Mouse (Mus musculus) cerebral cortex, adult 2 months (tissue): Measurements from ENCODE around the gene Pgpep1l.

Experiments
- WGBS: fragments of 180-500 bp; shearing (Covaris S2); methylation state at CpG from one replicate; pipeline ENCODE4 v1.1.7; 2018; 5-methylcytosine and 5-hydroxymethylcytosine counted together

Pgpep1l gene

DNA sequence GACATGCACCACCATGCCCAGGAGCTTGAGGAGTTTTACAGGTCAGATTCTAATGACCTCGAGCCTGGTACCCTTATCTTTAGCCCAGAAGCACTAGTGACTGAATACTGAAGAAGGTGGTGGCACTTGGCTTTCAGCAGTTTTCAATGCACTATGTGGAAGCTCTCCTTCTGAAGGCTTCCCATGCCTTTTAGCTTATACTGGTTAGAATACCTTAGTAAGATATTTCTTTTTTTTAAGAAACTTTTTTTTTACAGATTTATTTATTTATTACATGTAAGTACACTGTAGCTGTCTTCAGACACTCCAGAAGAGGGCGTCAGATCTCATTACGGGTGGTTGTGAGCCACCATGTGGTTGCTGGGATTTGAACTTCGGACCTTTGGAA lies 19.1 kb upstream of the Pgpep1l start:
- WGBS = 89% methylated on average over 4 of the region's 4 CpGs

DNA sequence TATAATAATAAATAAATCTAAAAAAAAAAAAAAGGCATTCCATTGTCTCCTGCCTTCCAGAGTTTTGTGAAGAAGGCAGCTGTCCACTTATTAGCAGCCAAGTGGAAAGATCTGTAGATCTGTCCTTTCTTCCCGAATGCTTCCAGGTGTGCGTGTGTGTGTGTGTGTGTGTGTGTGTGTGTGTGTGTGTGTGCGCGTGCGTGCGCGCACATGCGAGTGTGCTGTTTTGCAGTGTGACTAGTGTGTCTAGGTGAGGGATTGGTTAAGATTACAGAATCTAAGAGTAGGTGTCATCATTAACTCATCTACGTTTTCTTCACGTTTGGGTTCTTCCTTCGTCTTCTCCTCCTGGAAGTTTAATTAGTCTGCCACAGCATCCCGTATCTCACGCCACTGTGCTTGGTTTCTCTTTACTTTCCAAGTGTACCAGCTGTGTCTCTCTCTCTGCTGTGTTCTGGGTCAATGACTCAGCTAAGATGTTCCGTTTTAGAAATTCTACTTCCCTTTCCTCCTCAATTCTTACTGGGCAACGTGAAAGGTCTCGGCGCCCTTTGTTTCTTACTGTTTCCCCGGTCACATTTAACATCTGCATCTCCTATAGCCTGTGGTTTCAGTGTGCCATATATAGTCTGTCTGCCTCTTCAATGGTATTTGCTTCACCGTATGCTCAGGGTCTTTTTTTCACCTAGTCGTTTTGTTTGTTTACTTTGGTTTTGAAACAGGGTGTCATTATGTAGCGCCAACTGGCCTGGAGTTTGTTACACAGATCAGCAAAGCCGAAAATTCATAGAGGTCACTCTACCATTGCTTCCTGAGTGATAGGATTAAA lies 18.5 kb upstream of the Pgpep1l start:
- 76% methylated on average over 22 of the region's 22 CpGs for WGBS

DNA sequence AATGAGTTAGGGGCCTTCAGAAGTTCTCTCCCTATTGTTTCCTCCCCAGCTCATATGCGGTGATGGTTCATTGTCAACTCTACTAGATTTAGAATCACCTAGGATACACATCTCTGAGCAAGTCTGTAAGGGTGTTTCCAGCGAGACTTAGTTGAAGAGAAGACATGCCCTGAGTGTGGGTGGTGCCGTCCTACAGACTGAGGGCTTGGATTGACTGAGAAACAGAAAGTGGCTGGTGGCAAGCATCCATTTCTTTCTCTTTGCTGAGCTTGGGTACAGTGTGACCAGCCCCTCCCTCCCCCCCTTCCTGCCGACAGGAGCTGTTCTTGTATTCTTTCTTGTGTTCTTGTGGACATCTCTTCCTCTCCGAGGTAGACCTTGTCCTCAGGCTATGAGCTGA lies 17.3 kb upstream of the Pgpep1l start:
- WGBS = 50% methylated on average over 5 of the region's 5 CpGs

DNA sequence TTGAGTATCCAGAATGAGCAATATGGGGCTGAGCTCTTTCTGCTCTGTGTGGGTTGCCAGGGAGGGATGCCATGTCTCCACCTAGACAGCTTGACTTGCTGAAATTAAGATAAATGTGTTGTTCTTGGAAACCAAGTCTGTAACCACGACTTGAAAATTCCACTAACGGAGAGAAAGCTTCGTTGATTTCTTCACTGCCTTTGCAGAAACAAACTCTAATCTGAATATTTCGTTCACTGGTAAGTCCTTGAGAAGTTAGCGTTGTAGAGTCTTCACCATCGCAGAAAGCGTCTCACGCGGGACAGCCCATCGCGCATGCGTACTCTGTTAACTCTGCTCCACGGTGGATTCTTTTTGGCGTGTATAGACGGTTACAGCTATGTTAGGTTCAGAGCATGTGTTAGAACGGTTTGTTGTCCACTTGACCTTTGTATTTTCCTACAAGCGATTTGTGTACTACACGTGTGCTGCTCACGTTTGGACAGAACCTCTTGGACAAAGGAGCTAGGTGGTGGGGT lies 16.4 kb upstream of the Pgpep1l start:
- 74% methylated on average over 19 of the region's 19 CpGs for WGBS

DNA sequence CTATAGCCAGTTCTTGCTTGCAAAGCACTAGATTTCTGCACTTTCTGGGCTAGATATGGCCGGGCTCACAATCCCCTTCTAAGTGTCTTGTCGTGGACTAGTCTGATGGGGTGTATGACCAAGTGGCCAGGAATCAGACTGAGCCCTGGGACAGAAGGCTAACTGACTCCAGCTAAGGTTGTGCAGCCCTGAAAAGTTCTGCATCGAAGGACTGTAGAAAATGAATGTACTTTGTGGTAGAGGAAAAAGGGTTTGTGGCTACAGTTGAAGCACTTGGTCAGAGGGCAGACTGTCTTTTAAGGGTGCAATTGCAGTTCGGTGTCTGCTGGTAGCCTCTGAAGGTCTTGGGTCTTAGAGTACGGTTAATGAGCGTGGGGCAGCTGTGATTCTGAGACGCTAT lies 15.4 kb upstream of the Pgpep1l start:
- 94% methylated on average over 7 of the region's 7 CpGs for WGBS

DNA sequence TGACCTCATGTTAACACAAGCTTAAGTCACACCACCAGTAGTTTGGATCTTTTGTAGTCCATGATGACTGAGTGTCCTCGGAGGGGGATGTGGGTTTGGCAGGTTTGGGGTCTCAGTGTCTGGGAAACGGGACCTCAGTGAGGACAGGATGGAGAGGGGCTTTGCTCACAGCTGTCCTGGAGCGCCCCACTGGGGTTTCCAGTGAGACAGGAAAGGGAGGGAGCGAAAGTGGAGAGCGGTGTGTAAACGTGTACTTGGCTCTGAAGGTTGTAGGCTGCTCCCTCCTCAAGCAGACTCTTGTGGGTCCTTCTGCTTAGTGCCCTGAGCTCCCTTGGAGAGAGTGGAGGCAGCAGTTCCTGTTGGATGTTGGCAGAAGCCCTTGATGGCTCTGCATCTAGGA lies 14.9 kb upstream of the Pgpep1l start:
- WGBS = 86% methylated on average over 6 of the region's 6 CpGs

DNA sequence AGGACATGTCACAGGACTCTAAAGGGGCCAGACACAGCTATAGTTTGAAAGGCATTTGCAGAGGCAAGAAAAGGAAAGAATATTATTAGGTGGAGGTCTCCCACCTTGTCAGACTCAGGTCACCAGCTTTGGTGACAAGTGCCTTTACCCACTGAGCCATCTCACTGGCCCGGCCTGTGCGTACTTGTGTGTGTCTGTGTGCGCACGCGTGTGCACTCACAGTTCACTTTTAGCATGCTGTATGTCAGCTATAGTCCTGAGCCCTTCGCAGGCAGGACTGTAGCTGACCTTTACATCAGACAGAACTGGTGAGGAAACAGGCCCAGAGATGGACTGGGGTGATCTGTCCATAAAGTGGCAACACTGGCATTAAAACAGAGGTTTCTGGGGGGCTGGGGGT lies 14.4 kb upstream of the Pgpep1l start:
- 99% methylated on average over 6 of the region's 6 CpGs for WGBS

DNA sequence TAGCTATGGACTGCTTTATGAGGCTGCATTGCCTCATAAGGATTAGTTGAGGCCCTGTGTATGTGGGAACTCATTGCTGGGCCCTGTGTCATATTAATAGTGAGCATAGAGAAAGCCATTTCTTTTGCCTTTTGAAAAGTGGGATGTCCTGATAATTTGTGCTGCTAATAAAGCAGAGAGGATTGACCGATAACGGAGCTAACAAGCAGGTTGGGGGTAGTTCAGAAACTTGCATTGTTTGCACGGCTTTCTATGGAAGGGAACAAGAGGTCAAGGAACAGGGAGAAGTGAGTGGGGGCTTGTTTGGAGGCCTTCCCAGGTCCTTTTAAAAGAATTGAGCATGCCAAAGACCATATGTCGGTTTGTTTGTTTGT lies 13.9 kb upstream of the Pgpep1l start:
- 68% methylated on average over 4 of the region's 4 CpGs for WGBS

DNA sequence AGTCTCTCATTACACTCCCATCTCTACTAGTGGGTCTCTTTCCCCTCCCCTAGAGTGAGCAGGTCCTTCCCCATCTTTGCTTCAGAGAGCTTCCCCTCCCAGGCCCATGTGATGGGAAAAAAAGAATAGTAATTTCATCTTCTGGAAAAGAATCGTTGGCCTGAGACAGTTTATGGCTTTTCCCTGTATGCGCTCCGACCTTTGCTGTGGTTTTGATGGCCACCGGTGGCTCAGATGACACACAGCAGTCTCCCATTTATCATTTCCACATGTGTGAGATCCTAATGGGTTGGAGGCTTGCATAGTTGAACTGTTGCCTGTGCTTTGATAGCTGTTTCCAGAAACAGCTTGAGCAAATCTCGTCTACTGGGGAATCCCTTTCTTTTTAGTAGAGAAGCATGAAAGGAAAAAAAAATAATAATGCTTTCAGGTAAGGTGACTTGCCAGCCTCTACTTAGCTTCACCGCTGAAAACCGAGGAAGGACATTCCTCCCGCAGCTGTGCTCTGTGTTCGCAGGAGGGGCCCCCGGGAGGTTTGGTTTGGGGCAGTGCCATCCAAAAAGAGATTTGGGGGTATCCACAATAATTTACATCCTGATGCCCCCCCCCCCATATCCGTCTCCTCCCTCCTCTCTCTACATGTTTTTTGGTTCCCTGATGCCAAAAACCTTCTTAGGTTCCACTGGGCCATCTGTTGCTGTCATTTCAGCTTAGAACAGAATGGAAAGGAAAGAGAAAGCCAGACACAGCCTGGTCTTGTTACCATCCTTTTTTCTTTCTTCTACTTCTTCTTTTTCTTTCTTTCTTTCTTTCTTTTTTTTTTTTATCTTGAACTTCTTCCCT lies 13.2 kb upstream of the Pgpep1l start:
- WGBS = 69% methylated on average over 11 of the region's 11 CpGs

DNA sequence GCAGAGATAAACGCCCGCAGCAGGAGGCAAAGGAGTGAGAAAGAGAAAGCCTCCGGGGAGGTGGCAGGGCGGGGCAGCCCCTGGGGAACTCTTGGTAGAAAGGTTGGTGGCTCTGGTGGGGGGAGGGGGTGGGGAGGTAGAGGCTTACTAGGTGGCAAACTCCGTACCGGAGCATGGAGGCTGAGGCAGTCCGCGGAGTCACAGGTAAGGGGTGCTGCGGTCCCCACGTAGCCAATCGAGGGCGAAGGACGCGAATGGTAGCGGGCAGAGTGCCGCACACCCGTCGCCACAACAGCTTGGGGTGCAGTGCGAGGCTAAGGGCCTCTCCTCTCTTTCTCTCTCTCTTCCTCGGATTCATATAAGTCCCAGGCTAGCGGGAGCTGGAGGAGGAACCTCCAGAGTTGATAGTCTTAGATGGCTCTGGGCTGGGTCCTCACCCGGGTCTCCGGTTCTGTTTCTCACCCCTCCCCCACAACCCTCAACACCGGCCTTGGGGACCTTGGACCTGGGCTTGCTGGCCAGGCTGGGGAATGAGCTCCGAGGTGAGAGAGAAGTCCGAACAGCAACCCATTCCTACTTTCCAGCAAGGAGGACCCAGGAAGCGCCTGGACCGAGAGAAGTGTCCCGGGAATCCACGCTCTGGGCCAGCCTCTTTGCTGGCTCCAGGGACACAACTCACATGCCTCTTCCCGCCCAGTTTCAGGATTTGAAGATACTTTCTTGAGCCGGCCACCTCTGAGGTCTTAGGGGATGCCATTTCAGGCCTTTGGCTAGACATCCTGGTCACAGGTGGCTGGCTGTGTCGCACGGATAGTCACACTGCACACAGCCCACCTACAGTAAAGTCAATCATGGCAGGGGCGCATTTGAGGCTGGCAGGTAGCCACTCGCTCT lies 12.1 kb upstream of the Pgpep1l start:
- 18% methylated on average over 36 of the region's 36 CpGs for WGBS

DNA sequence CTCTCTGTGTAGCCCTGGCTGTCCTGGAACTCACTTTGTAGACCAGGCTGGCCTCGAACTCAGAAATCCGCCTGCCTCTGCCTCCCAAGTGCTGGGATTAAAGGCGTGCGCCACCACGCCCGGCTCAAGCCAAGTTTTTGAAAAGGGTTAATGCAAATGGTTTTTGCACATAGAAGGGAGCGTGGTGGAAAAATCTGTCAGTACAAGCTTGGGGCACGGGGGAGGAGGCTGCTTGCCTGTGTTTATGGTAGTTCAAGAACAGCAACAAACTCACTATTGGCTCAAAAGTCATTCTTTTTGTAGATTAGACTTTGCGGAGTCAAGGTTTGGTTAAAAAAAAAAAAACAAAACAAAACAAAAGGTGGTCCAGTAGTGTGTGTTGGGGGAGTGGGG lies 11.4 kb upstream of the Pgpep1l start:
- 57% methylated on average over 9 of the region's 9 CpGs for WGBS

DNA sequence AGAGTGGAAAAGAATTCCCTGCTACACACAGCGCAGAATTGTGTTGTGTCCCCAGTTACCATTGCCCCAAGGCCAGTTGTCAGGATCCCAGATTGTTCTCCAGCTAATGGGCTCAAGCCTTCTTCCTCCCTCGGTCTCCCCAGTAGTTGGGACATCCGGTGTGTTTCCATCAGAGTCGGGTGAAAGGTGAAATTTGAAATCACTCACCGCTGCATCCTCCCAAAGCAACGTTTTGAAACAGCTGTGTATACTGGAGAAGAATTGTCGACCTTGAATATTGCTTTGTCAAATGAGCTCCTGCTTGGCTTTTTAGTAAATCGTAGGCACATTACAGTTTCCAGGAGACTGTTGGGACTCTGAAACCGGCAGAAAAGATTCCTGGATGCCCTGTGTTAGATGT lies 10.9 kb upstream of the Pgpep1l start:
- 74% methylated on average over 9 of the region's 9 CpGs for WGBS

DNA sequence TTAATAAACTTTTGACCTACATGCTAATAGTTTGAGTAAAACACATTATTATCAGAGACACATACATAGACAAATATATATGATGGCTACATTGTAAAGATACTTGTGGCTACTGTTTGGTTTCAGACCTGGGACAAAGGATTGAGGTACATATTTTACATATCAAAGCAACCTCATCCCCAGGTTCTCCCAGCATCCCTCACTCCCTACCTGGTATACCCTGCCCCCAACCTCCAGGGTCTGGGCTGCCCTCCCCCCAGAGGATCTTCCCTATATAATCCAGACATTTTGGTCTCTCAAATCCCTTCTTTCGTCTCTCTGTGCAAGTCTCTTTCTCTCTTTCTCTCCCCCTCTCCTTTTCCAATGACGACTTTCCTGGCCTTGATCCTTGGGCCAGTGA lies 10.2 kb upstream of the Pgpep1l start:
- WGBS = 90% methylated on average over 2 of the region's 2 CpGs

DNA sequence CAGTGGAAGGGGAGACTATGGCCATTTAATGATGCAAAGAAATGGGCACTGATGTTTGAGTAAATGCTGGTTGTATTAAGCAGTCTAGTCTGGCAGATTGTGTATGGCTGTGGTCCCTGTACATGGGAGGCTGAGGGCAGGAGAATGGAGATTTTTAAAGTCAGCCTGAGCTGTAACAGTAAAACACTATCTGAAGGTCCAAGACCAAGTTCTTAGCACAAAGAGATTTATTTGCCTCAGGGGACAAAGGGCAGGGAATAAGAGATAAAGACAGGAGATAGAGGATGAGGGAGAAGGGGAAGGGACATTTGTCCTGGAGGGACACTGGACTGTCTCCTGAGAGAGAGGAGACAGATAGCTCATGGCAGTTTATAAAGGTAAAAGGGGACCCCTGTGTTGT lies 9.5 kb upstream of the Pgpep1l start, which contains the start of gene Fam169b:
Gene Fam169b (plus strand): TSS at position 325 of the 400 bp plus-strand sequence.

DNA sequence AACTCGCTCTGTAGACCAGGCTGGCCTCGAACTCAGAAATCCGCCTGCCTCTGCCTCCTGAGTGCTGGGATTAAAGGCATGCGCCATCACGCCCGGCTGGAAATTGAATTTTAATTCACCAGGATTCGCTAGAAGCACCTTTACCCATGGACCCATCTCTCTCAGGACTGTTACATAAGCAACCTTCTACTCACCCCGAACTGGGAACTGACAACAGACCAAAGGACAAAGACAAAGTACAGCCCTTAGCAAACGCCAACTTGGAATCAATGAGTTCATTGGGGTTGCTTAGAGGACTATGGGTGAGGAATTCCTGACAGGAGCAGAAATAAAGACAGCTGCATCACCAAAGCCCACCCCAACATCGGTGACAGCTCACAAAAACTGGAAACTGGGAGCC lies 8.6 kb upstream of the Pgpep1l start:
- 92% methylated on average over 10 of the region's 10 CpGs for WGBS

DNA sequence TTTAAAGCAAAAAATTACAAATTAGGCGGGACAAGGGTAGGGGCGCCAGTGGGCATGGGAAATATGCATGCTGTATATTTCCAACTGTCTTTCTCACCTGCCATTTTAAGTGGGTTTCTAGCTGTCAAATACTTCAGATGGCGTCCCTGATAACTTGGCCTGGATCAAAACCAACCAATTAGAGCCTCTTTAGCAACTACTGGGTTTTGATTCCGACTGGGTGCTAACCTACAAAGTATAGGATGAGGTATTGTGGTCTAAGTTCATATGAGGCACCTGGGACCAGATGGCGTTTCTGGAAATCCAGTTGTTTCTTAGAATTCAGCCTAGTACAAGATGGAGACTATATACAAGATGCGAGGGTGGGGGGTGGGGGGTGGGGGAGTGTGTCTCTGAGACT lies 7.8 kb upstream of the Pgpep1l start:
- WGBS = 96% methylated on average over 6 of the region's 6 CpGs

DNA sequence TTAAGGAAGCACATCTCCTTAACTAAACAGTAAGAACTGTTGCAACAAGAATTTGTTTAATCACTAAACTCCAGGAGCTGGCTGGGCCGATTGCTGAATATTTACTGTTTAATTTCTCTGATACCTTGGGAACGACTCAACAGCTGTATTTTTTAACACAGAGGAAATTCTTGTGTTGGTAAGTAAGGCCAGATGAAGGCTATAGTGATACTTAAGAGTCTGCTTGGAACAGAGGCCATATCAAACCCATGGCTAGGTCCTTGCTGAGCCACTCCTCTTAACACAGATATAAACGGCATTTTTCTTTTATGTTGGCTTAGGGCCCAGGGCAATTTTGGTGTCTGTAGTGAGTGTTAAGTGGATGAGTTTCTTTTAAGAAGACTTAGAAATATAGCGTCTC lies 6.5 kb upstream of the Pgpep1l start:
- WGBS = 72% methylated on average over 4 of the region's 4 CpGs

DNA sequence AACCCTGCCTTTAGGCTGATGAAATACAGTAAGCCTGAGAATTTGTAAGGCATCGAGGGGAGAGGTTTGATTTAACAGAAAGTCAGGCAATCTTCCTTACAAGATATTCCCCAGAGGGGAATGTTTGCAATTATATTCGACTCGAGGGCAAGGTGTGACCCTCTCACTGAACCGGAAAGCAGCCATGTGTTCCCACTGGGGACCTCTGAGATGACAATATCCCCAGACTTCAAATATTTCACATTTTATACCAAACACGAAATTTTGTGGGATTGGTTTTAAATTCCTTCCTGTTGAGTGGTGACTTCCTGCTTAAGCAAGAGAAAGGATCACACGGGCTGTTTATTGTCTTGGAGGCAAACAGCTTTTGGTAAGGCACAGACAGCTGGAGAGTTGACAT lies 2.7 kb upstream of the Pgpep1l start:
- WGBS = 57% methylated on average over 6 of the region's 6 CpGs

DNA sequence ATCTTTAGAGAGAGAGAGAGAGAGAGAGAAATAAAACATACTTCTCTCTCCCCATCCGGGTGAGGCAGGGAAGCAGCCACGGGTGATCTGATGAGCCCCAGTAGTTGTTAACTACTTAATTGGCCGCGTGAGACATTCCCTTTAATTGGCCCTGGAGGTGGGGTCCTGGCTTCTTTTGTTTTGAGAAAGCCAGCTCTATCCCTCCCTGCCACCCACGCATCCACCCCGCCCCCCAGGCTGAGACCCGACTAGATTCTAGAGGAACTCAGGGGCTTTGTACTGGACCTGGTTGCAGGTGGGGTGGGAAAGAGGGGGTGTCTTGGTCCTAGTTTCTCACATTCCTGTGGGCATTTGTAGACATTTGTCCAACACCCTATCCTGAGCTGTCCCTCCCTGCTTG lies 1.4 kb upstream of the Pgpep1l start:
- WGBS = 51% methylated on average over 7 of the region's 7 CpGs

DNA sequence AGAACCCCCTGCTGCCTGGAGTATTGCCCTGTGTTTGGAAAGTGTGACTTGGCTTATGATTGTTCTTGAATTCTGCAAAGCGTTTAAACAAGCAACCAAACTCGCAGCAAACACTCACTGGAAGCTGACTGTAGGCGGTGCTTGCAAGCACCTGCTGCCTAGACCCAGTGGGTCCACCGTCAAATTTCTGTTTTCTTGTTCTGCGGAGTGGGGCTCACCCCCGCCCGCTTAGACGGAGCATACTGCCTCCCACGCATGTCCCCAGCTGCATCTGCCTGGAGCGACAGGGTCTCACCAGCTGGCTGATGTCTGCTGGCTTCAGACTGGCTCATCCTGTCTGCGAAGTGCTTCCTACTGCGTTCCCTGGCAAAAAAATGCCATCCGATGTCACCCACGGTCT lies 498 bp upstream of the Pgpep1l start:
- 4% methylated on average over 14 of the region's 14 CpGs for WGBS

DNA sequence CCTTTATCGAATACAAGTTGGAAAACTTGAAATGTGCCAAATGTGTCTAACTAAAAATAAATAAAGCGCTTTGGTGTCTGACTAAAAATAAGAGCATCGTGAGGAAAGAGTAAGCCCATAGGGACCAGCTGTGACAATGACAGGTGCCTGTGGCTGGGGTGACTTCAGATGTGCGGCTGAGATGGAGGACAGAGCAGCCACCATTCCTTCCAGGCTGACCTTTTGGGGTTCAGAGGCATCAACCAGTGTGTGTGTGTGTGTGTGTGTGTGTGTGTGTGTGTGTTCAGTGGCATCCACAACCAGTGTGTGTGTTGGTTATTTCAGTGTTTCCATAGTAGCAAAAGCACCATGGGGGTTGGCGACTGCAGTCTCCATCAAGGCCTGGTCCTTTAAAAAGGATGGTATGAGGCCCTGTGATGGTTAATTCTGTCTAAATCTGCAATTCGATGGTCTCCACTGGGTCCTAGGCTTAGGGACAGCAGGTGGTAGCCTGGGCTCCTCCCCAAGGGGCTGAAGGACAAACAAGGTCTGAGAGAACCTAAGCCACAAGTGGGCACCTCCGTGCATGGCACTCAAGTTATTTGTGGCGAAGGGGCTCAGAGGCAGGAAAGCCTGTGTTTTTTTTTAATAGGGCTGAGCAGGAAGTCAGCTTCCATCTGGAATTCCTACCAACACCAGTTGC lies 546 bp downstream of the Pgpep1l start:
- 59% methylated on average over 8 of the region's 8 CpGs for WGBS
